In genomic region chr1:90412511-90413045, GRCm38 (mm10) we compare ENCODE assay signal across 11 mouse cellular contexts.
DNase-seq lines count a peak whose midpoint lies in the region; ATAC-seq lines count a peak whose summit lies in the region.
"Had no signal": no experiment of that assay in that cellular context is flagged by ENCODE, and none has a peak within 500 bp of the region (broad histone marks: within the 10 kb centered on the region; RNA-seq: fewer than 3 reads in every experiment).

No protein-coding gene starts in this region.

- H3K4me2 ChIP-seq in liver, embryonic 16.5 days (ENCODE audit: low read depth, low read length), result no peak overlapping the region
- no peak overlapping the region for H3K4me2 ChIP-seq in liver, embryonic 11.5 days
- H3K4me2 ChIP-seq in kidney, embryonic 14.5 days (replicated peaks; ENCODE audit: low read depth, low read length), result no peak overlapping the region
- no peak overlapping the region for H3K4me2 ChIP-seq in forebrain, embryonic 14.5 days (ENCODE audit: low read length)

- no peak overlapping the region for H3K9ac ChIP-seq in liver, embryonic 16.5 days (ENCODE audit: low read depth, low read length)
- H3K9ac ChIP-seq in liver, embryonic 11.5 days (ENCODE audit: low read depth, low read length), result no peak overlapping the region
- no peak overlapping the region for H3K9ac ChIP-seq in kidney, embryonic 14.5 days (ENCODE audit: low read depth, low read length)
- H3K9ac ChIP-seq in forebrain, embryonic 14.5 days (ENCODE audit: low read length), result no peak overlapping the region
- H3K9ac ChIP-seq: forebrain, postnatal 0 days had no signal

- no peaks in the 10 kb centered on the region for H3K36me3 ChIP-seq in liver, embryonic 16.5 days (ENCODE audit: control insufficient read depth, insufficient read depth)
- no peaks in the 10 kb centered on the region for H3K36me3 ChIP-seq in liver, embryonic 11.5 days (ENCODE audit: control insufficient read depth, insufficient read depth, low read length)
- H3K36me3 ChIP-seq in heart, embryonic 10.5 days, result no peaks in the 10 kb centered on the region
- no peaks in the 10 kb centered on the region for H3K36me3 ChIP-seq in kidney, embryonic 14.5 days (ENCODE audit: control insufficient read depth, insufficient read depth, low read length)
- H3K36me3 ChIP-seq in forebrain, embryonic 14.5 days (ENCODE audit: control insufficient read depth, insufficient read depth, low read length), result no peaks in the 10 kb centered on the region

- no peaks in the 10 kb centered on the region for H3K27me3 ChIP-seq in liver, embryonic 16.5 days (ENCODE audit: control insufficient read depth, insufficient read depth, low read depth, low read length)
- H3K27me3 ChIP-seq in liver, embryonic 11.5 days (replicated peaks; ENCODE audit: control insufficient read depth, insufficient read depth, low read length), result no peaks in the 10 kb centered on the region
- no peaks in the 10 kb centered on the region for H3K27me3 ChIP-seq in heart, embryonic 10.5 days (ENCODE audit: insufficient read depth, poor library complexity, severe bottlenecking)
- H3K27me3 ChIP-seq in kidney, embryonic 14.5 days (ENCODE audit: control insufficient read depth, insufficient read depth, low read length), result no peaks in the 10 kb centered on the region
- no peaks in the 10 kb centered on the region for H3K27me3 ChIP-seq in forebrain, embryonic 14.5 days (replicated peaks; ENCODE audit: control insufficient read depth, insufficient read depth, low read length)
- H3K27me3 ChIP-seq: CH12.LX had no signal

- 52% methylated on average over 9 of the region's 9 CpGs for WGBS in liver, embryonic 16.5 days (ENCODE audit: insufficient replicate concordance)
- WGBS in liver, embryonic 11.5 days, result 56% methylated on average over 9 of the region's 9 CpGs
- WGBS in heart, embryonic 10.5 days, result 46% methylated on average over 9 of the region's 9 CpGs
- WGBS in kidney, embryonic 14.5 days, result 19% methylated on average over 9 of the region's 9 CpGs
- 33% methylated on average over 9 of the region's 9 CpGs for WGBS in forebrain, embryonic 14.5 days

- no peak for DNase-seq in liver, embryonic 11.5 days (ENCODE audit: low spot score)
- no peak for DNase-seq in heart, embryonic 10.5 days (ENCODE audit: low spot score)
- DNase-seq in lung, postnatal 4 days, result peak; percentile 43 to 75
- no peak for DNase-seq in urinary bladder, adult 2 months (ENCODE audit: low spot score)
- DNase-seq in forebrain, embryonic 14.5 days (ENCODE audit: low spot score), result no peak
- DNase-seq: cerebellum, postnatal 25 days; forebrain, postnatal 0 days had no signal

- H3K4me1 ChIP-seq in liver, embryonic 16.5 days (ENCODE audit: control insufficient read depth, low read depth, low read length), result no peaks in the 10 kb centered on the region
- H3K4me1 ChIP-seq in liver, embryonic 11.5 days (replicated peaks; ENCODE audit: control insufficient read depth, insufficient read depth, low read length), result peaks cover 2% of the 10 kb centered on the region; the same call in 1 of the 2 replicates
- H3K4me1 ChIP-seq in heart, embryonic 10.5 days, result peaks cover 25% of the 10 kb centered on the region
- 0 out of 2 replicates have a peak, but pooled peaks cover 10% of the 10 kb centered on the region for H3K4me1 ChIP-seq in kidney, embryonic 14.5 days (ENCODE audit: control insufficient read depth, insufficient read depth, low read length)
- H3K4me1 ChIP-seq in forebrain, embryonic 14.5 days (ENCODE audit: control insufficient read depth, insufficient read depth, low read length), result no peaks in the 10 kb centered on the region

- H3K9me3 ChIP-seq in liver, embryonic 16.5 days (replicated peaks; ENCODE audit: control insufficient read depth, low read length), result no peaks in the 10 kb centered on the region
- H3K9me3 ChIP-seq in liver, embryonic 11.5 days (ENCODE audit: control insufficient read depth, low read length), result no peaks in the 10 kb centered on the region
- no peaks in the 10 kb centered on the region for H3K9me3 ChIP-seq in heart, embryonic 10.5 days
- no peaks in the 10 kb centered on the region for H3K9me3 ChIP-seq in kidney, embryonic 14.5 days (ENCODE audit: control insufficient read depth, low read length)
- no peaks in the 10 kb centered on the region for H3K9me3 ChIP-seq in forebrain, embryonic 14.5 days (replicated peaks; ENCODE audit: control insufficient read depth, low read length)

- ATAC-seq in liver, embryonic 16.5 days (ENCODE audit: low read depth), result peak; percentile 13; the same call in 1 of the 2 replicates
- no peak for ATAC-seq in liver, embryonic 11.5 days (replicated peaks; ENCODE audit: low FRiP score)
- peak; percentile 82 for ATAC-seq in kidney, embryonic 14.5 days (ENCODE audit: low FRiP score, low TSS enrichment)
- no peak for ATAC-seq in forebrain, embryonic 14.5 days
- no peak for ATAC-seq in megakaryocyte-erythroid progenitor cell, adult 5-6 weeks (replicated peaks; ENCODE audit: low FRiP score, low TSS enrichment, poor library complexity, severe bottlenecking)
- ATAC-seq: forebrain, postnatal 0 days had no signal

- no peak overlapping the region for H3K27ac ChIP-seq in liver, embryonic 16.5 days (ENCODE audit: low read length)
- no peak overlapping the region for H3K27ac ChIP-seq in liver, embryonic 11.5 days (ENCODE audit: low read depth, low read length)
- peak overlapping the region; percentile 56 for H3K27ac ChIP-seq in heart, embryonic 10.5 days
- H3K27ac ChIP-seq in kidney, embryonic 14.5 days (ENCODE audit: low read depth, low read length), result no peak overlapping the region
- no peak overlapping the region for H3K27ac ChIP-seq in forebrain, embryonic 14.5 days (ENCODE audit: low read depth, low read length)

- H3K4me3 ChIP-seq in liver, embryonic 16.5 days (ENCODE audit: low read depth, low read length), result no peak overlapping the region
- H3K4me3 ChIP-seq in liver, embryonic 11.5 days (ENCODE audit: low read depth, low read length), result no peak overlapping the region
- H3K4me3 ChIP-seq in heart, embryonic 10.5 days, result no peak overlapping the region
- H3K4me3 ChIP-seq in kidney, embryonic 14.5 days (ENCODE audit: low read length), result no peak overlapping the region
- H3K4me3 ChIP-seq in forebrain, embryonic 14.5 days (ENCODE audit: low read depth, low read length), result no peak overlapping the region

Comparison
In these comparisons a context has a peak if more than half of its experiments do, and no peak if none do; other contexts are left out.
1. ATAC-seq: peak in liver, embryonic 16.5 days (single experiment) and kidney, embryonic 14.5 days (single experiment); none in liver, embryonic 11.5 days (single experiment), forebrain, embryonic 14.5 days (single experiment) and megakaryocyte-erythroid progenitor cell, adult 5-6 weeks (single experiment).
2. DNase-seq: peak in lung, postnatal 4 days (2 of 2); none in liver, embryonic 11.5 days (single experiment), heart, embryonic 10.5 days (single experiment), urinary bladder, adult 2 months (single experiment) and forebrain, embryonic 14.5 days (single experiment).